Mouse (Mus musculus) megakaryocyte-erythroid progenitor cell, adult 5-6 weeks (primary cell): ENCODE measurements around the gene Kif2a. TPM values are rescaled to one million over a fixed set of nuclear protein-coding genes. Genes with fewer than 3 reads are reported as not detected.
A peak's percentile ranks its signal among the peaks of the same experiment; 100 is the strongest.
"Not testable (repeated sequence)": the region's sequence is repeated elsewhere in the genome, so short reads cannot be mapped to it uniquely, and the experiment has no call there.

Experiments
- ATAC-seq: replicated peaks from 2 replicates; pipeline ENCODE4 v1.8.0; 2016; ENCODE audit warnings: mild to moderate bottlenecking, inconsistent platforms; ENCODE audit not compliant: severe bottlenecking, poor library complexity, low FRiP score, low TSS enrichment
- total RNA-seq, 2 experiments: library from RNA; stranded (forward) in 1 of 2; stranded (reverse) in 1 of 2; fragments of 200-1000, 215-1000 nt in 1 of 2; fragments of >200 nt in 1 of 2; fragmentation: Nextera tagmentation in 1 of 2; gene quantifications; 2 replicates each; pipeline ENCODE4 v1.2.3; 2014 to 2017

The Kif2a gene
- total RNA-seq, 2 experiments from 2014 or later: 22.0 to 56.4 TPM

GRCm38 (mm10) chr13:106941211-106941976 lies 80.5 kb downstream of the Kif2a start:
- ATAC-seq: no peak

DNA sequence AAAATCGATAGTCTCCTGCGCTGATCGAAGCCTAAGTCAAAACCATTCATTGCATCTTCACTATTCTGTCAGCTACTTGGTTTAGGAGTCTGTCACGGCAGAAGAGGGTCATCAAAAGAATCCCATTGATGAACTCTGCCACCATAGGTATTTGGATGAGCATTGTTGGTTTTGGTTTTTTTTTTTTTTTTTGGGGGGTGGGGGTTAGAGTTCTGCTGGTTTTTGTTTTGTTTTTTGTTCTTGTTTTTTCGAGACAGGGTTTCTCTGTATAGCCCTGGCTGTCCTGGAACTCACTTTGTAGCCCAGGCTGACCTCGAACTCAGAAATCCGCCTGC lies 84.8 kb downstream of the Kif2a start:
- no peak for ATAC-seq

DNA sequence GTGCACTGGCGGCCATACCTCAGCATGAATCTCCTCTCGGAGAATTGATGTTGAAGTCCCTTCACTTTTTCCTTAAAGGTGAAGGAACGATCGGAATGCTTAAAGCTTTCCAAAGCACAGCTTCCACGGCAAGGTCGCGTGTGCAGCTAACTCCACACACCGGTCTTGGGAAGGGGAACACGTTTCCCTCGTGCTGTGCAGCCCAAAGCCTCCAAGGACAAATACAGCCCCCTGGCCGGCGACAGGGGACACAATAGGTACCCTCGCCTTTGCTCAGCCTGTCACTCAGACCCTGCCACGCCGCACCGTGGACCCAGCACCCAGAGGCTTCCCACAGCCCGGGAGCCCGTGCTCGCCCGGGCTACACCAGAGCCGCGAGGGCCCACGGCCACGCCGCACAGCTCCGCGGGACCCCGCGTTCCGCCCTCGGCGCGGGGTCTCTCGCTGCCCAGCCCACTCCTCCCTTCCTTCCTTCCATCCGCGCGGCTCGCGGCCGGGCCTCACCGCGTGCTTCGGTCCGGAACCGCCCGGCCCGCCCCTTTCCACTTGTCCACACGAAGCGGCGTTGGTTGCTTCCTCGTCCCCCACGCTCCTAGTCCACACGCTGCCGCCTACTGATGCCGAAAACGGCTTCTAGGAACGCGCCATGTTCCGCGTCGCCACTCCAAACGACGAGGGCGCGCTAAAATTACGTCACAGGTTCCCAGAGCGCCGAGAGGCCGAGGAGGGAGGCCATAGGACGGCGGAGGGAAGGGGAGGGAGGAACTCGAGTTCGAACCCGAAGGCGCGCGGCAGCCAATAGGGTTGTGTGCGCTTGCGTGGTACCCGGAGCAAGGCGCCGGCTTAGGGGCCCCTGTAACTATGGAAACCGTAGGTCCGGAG lies 85.4 kb downstream of the Kif2a start, which contains the start of gene Ipo11:
Gene Ipo11, minus strand, starts transcription at position 703 of the 882 bp plus-strand sequence.
- ATAC-seq: peak; percentile 96

- peak; percentile 60 for ATAC-seq
Observed at GRCm38 (mm10) chr13:106935871-106936255, 86.1 kb downstream of the Kif2a start.

DNA sequence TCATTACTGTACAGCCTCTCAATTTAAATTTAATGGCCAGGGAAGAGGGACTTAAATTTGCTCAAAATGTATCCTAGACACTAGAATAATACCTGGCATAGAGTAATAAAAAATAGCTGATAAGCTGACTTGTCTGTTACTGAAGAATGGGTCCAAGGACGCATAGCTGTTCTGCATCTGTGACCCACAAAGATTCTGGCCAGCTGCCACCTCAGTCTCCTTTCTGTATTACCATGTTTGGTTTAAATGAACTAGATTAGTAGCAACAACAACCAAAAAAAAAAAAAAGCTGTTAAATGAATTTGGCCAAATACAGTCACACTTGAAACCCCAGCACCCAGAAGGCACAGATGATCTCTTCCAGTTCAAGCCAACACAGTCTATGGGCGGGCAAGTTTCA lies 92.7 kb downstream of the Kif2a start:
- peak; percentile 11; the same call in 1 of the 2 replicates for ATAC-seq

DNA sequence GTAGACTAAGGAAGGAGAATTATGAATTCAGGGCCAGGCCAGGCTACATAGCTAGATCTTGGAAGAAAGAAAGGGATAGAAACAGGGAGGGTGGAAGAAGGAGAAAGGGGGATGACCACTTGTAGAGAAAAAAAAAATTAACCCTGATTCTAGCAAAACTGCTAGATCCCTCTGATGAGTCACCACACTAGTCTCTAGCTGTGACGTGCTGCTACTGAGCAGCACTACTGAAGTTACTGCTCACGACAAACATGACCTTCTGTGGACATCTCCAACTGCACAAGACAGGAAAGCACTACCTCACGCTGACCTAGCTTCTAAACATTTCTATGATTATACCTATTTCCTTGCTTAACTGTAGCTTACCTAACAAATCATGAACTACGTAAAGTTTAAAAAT lies 93.6 kb downstream of the Kif2a start:
- ATAC-seq: no peak

GRCm38 (mm10) chr13:106925921-106926320 lies 96.0 kb downstream of the Kif2a start:
- not testable (repeated sequence) for ATAC-seq

GRCm38 (mm10) chr13:106918322-106919050 lies 103.4 kb downstream of the Kif2a start:
- peak; percentile 64 for ATAC-seq

- peak; percentile 64 for ATAC-seq
Observed at GRCm38 (mm10) chr13:106913125-106913736, 108.7 kb downstream of the Kif2a start.

DNA sequence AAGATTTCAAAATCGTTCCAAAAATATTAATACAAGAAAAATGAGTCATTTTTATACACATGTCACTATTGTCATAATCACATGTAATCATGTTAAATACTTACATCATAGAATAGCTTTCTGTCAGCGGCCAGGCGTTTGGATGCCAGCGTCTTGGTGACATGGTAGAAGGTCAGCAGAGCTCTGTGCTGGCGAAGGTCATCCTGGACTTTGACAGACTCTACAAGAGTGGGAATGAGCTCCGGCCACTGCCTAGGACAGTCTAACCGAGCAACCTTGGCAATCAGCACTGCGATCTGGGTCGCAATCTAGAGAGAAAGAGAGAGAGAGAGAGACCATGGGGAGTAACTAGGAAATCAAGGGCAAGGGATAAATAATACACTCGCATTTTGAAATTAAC lies 111.8 kb downstream of the Kif2a start:
- ATAC-seq: no peak

Other genes with a start within 250 kb of the Kif2a start
- 62.4 and 67.1 TPM in 2 replicates for gene Ipo11, start 85.2 kb downstream of the Kif2a start, total RNA-seq (2014; fragmentation: Nextera tagmentation)
- gene Ipo11, start 85.2 kb downstream of the Kif2a start, total RNA-seq (2017): 53.6 and 60.1 TPM in 2 replicates
- gene Dimt1, start 75.0 kb downstream of the Kif2a start, total RNA-seq (2014; fragmentation: Nextera tagmentation): 31.6 and 38.6 TPM in 2 replicates
- gene Dimt1, start 75.0 kb downstream of the Kif2a start, total RNA-seq (2017): 37.3 and 55.3 TPM in 2 replicates